Mouse (Mus musculus) heart, adult 18-20 months (tissue): ENCODE data around the gene Bpnt1. TPM values are rescaled to one million over a fixed set of nuclear protein-coding genes. Genes with fewer than 3 reads are reported as not detected.
A peak's percentile ranks its signal among the peaks of the same experiment; 100 is the strongest.
"Not testable (repeated sequence)": the region's sequence is repeated elsewhere in the genome, so short reads cannot be mapped to it uniquely, and the experiment has no call there.

ENCODE experiments used
- DNase-seq, 2 experiments: peaks; one replicate each; pipeline ENCODE4 v3.0.0; 2021 to 2022; ENCODE audit warnings: mixed read lengths in 1 of 2
- long read RNA-seq, 2 experiments: library from polyadenylated mRNA; stranded (forward); transcript quantifications; one replicate each; pipeline ENCODE4 v2.0.0; 2021
- total RNA-seq, 2 experiments: library from RNA; stranded (reverse); gene quantifications; 2 replicates each; pipeline ENCODE4 v1.2.3; 2021

Bpnt1 gene
- 10 to 100 TPM; 27.8 to 28.1 TPM for total RNA-seq
- long read RNA-seq, experiment 1, transcript Bpnt1-205 (10 exons, 1,226 nt): major isoform, 6 of 13 reads
- long read RNA-seq, experiment 1, partial matches to known transcripts: 1 of 13 reads
- long read RNA-seq, experiment 1, other reads (novel, unspliced or antisense): 3 of 13 reads
- long read RNA-seq, experiment 2, partial matches to known transcripts: 1 of 7 reads
- long read RNA-seq, experiment 2, other reads (novel, unspliced or antisense): 2 of 7 reads

DNA sequence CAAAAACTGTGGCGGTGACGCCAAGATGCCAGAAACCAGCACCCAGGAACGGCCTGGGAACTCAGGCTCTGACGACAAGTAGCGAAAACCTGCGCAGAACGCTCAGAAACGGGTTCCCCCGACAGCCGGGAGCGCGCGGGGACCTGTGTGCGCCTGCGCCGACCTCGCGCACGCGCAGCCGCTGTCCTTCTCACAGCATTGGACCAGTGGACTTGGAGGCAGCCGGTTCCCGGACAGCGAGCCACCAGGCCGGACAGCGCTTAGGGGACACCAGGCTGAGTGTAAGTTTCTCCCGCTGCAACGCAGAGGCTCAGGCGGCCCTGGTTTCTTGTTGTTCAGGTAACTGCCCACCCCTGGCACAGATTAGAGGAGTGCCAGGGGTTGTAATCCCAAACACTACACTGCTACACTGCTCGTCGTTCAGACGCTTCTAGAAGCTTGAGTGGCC, at the start of gene Bpnt1:
TSS of gene Bpnt1 (plus strand) at position 167 of the 448 bp plus-strand sequence.
- peak; percentile 89 to 95 for DNase-seq

DNA sequence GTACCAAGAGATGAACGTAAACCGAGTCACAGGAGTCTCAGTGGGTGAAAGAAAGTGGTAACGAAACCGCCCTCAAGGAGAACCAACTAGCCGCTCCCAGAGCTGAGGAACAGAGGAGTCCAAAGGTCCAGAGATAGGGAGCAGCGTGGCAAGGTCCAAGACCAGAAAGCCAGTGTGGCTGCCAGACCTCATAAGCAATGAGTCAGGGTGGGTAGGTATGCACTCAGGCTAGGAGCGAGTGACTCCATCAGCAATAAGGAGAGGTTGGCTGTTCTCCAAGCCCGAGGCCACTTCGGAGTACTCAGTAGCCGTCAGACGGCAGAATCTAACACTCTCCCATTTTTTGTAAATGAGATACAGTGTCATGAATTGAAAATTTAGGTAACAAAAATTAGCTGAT, 49.1 kb upstream of the Bpnt1 start:
- no peak for DNase-seq

DNA sequence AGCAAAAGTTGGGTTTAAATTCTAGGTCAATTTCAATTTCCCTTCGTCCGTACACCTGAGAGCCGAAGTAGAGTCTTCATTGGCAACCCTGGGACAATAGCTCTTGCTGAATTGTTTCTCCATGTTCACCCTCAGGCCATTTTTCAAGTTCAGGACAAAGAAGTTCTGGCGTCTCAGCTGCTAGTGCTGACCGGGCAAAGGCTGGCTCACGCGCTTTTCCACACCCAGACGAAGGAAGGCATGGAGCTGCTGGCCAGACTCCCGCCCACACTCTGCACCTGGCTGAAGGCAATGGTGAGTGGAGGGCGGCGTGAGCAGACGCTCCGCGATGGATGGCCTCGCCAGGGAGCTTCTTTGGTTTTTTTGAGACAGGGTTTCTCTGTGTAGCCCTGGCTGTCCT, 48.7 kb upstream of the Bpnt1 start:
- DNase-seq: no peak

DNA sequence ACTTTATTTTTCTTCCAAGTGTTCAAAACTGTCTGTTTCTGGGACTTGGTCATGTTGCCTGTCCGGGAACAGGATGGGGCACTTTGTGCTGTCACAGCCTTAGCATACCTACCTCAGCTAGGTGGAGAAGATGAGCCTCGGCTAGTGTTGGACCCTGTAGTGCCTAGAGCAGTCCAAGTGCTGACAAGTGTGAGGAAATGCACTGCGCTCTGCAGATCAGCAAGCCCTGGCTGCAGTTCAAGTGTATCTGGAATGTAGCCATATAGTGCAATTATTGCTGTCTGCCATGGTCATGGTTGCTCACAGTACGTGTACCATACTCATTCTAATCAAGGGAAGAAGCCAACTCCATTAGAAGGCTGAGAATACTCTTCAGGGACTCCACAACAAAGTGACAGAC, 47.2 kb upstream of the Bpnt1 start:
- peak; percentile 83 to 87 for DNase-seq

DNA sequence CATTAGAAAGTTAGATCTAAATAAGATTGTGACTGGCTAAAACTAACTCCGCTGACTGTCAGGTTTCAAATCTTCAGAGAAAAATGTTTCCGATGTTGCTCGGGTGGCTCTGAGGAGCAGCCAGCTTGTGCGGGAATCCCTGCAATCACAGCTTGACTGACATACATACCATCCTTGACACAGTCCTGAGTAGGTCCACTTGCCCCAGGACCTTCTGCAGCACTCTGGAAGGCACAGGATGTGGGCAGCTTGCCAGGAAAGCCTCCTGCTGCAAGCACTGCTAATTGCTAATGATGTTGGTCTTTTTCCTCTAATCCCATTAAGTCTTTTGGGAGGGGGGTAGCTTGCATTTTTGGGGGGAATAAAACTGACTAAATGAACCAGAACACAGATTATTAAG, 46.8 kb upstream of the Bpnt1 start:
- DNase-seq: peak; percentile 62 to 74

DNA sequence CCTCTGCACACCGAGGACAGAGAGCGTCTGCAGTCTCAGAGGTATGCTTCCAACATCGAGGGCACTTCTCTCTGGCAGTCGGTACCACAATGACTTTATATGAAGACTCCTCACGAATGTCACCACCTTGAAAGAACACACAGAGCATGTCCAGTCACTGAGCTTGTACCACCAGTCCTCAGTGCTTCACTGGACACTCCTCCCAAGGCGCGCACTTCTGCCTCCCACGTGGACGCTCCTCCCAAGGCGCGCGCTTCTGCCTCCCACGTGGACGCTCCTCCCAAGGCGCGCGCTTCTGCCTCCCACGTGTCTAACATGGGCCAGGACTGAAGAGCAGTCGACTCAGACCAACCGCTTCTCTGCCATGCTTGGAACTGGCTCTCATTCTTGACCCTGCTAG, 44.9 kb upstream of the Bpnt1 start:
- no peak for DNase-seq

DNA sequence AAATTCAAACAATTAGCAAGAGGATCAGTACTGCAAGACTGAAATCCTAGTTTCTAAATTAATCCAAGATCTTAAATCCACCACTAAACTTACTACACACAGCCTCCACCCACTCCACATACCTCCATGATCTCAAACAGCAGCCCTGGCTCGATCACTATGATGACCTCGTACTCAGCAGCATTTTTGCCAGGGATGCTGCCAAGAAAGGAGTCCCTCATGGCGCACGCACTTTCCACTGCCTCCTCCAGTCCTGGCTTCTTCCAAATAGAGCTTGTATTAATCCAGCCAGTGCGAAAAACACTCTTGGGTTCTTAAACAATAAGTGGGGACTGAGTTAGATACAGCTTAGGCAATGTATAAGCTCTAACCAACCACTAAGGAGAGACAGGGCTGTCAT, 42.7 kb upstream of the Bpnt1 start:
- peak; percentile 22 to 34 for DNase-seq

DNA sequence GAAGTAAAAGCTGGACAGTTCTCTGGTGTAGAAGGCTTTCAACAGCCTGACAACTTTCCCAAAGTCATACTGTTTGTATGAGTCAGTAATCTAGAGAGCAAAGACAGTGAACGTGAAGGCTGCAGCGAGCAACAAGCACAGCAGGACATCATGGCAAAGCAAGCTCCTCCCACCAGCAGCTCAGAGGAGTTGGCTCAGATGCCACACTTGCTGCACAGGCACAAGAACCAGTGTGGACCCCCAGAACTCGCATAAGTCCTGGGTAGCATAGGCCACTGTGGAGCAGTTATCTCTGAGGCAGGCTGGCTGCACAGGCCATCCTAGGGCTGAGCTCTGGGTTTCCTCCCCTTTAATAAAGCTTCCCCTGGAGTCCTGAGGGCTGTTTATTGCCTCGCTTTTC, 40.6 kb upstream of the Bpnt1 start:
- no peak for DNase-seq

DNA sequence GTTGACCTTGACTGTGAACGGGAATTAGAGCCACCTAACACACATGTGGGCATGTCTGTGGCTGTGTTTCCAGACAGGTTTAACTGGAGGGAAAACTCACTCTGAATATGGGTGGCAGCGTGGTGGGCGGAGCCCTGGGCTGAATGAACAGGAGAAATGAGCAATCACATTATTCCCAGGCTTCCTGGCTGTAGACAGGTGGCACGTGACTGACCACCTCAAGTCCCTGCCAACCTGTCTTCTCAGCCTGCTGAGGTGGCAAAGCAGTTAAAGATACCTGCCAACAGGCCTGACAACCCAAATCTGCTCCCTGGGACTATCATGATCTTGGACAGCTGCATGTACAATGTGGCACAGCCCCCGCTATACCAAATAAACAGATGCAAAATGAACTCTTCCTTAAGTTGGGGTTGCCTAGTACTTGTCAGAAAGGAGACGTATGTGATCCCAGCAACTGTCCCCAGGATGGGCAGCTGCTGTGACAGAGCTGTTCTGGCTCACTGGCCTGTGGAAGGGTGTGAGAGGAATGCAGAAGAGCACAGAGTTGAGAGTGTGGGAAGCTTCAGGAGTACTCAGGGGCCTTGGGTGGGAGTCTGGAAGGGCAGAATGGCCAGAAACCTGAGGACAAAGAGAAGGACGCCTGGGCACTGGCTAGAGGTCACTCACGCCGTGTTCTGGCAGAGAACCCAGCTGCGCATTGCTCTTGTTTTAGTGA, 39.1 kb upstream of the Bpnt1 start:
- no peak for DNase-seq

DNA sequence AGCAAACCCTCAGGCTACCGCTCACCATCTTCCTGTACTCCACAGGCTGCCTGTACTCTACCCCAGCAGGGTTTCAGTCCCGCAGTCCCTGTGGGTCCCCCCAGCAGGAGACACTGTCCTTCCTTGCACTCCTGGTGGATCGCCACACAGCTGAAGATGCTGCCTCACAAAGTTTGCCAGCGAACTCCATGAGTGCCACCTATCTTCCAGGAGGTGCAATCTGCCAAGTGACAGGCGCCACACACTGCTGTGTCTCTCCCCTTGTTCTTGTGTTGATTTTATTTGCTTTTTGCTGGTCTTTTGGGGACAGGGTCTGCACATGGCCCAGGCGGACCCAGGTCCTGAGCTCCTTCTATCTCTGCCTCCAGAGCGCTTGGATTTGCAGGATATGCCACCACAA, 35.1 kb upstream of the Bpnt1 start:
- DNase-seq: no peak

DNA sequence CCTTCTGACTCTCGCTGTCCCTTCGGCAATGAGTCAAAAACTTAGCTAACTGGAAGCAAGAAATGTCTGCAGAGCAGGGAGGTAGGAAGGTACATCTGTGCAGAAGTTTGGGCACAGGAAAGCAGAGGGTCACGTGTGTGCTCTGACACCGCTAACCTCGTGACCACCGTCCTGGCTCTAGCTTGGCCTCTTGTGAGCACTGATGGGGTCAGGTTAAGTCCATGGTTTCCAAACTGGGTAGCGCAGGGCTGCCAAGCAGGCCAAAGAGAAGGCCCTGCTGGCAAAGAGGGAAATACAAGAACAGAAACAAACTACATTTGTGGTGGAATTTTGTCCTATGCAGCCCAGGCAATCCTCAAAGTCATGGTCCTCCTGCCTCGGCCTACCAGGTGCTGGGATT, 33.5 kb upstream of the Bpnt1 start:
- DNase-seq: peak; percentile 25 to 61

DNA sequence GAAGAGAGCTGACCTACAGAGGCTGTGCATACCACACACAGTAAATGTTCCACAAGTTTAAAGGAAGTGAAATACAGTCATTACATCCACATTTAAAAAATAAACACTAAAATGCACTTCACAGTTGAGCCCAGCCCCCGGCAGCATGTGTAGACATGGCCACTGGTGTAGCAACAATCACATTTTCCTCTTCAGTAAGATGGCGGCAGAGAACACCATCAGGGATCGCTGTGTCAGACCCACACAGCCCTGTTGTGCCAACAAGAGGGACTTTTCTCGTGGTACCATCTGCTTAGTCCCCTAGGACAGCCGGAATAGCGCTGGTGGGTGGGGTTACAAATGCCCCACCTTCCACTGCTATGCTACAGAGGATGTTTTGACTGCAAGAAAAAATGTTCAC, 29.1 kb upstream of the Bpnt1 start:
- no peak for DNase-seq

DNA sequence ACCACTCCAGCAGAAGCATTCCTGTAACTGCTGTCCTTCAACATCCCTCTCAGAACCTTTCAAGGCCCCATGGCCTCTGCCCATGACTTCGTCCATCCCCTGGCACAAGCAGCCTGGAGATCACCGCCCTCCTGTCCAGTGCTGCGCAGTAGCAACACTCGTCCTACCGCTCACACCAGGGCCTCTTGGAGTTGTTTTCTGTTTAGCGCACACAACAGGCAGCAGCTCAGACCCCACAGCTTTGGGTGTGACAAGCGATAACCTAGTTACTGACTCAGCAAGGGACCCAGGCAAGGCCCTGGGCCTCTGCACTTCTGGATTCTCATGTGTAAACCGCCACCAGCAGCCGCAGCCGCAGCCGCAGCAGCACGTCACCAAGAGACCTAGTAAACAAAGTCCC, 25.1 kb upstream of the Bpnt1 start:
- DNase-seq: no peak

DNA sequence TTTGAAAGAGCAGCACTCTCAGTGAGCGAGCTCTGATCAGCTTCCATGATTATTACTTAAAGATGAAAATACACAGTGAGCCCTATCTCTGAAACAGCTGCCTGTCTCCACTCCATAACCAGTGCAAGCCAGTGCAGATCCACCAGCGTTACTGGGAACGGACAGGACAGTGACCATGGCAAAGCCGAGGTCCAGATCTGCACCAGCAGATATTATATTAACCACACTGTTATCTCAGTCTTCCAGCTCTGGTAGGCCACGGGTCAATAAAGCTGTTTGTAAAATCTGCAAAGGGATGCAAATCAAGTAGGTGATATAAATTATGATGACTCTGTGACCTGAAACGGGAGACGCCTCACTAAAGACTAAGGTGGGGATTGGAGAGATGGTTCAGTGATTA, 24.3 kb upstream of the Bpnt1 start:
- DNase-seq: no peak

DNA sequence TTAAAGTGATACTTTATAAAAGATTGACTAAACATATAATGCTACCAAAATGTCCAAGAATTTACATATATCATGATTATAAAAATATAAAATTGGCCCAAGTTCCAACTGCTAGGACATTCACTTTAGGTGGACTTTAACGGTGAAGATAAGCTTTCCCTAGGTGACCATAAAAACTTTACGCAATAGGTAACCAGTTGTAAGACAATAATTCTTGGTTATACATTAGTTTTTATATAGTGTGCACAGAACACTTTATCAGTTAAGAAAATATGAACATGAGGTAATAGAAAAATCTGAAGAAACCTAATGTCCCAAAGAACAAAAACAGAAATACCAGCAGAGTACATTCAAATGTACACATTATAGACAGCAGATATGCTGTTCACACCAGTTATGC, 23.6 kb upstream of the Bpnt1 start:
- no peak for DNase-seq

DNA sequence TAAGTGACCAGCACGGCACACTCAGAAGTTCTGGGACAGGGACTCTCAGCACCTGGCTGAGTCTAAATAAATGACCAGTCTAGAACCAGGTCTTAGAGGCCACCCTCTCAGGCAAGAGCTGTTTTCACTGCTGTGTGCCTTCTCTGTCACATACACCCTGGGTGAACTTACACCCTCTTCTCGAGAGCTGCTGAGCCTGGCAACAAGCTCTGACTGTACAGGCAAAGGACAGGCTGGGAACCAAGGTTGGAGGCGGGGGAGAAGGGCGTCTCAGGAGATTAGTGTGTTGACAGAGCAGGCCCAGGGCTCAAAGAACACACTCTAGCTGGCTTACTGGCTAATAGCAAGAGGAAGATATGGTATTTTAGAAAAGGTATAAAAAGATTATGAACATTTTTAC, 23.0 kb upstream of the Bpnt1 start:
- DNase-seq: peak; percentile 54 to 75

DNA sequence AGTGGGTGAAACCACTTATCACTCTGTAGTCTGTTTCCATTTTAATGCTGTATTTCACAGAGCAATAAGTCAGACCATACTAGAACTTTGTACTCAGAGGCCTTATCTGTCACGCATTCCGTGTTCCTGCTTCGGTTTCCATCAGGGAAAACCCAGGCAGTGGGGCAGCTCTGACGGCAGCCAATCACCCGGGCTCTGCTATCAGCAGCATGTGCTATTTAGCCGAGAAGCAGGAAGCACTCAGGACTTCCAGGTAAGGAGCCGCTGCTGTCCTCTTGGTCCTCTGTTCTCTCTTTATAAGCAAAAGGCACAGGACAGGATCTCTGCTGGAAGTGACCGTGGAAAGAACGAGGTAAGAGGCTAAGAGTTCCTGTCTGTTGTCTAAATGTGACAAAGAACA, 20.0 kb upstream of the Bpnt1 start:
- peak; percentile 30 to 42 for DNase-seq

DNA sequence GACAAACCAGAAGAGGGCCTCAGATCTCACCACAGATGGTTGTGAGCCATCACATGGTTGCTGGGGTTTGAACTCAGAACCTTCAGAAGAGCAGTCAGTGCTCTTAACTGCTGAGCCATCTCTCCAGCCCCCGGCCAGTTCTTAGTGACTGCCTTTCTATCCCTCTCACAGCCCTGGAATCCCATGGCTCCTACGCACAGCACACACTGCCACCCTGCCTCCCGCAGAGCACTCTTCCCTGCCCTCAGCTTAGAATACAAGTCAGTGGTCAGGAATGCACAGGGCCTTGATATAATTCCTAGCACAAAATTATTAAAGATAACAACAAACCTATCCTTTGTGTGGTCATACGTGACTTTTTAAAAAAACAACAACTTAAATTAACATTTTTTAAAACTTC, 17.4 kb upstream of the Bpnt1 start:
- DNase-seq: no peak

DNA sequence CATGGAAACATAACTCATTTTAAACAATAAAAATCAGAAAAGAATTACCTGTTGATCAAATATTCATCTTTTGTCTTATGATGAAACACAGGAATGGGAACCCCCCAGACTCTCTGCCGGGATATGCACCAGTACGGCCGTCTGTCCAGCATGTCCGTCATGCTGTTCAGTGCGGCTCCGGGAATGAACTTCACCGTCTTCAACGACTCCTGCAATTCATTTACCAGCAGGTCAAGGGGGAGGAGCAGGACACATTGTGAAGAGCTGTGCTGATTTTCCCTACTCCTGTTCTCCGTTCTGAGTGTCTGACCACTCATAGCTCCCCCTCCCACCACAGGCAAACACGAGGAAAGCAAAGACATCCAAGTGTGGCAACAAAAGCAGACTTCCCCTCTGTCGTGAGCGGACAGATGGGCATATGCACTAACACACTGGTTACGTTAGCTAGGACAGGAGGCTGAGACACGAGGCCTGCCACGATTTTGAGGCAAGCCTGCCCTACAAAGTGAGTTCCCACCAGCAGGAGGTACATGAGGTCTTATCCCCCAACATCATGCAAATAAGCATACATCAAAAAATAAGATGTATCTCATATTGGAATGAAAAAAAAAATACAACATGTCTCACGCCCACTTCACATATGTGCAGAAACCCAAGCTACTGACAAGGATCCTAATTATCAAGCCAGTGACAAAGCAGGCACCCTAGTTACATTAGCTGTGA, 15.9 kb upstream of the Bpnt1 start:
- no peak for DNase-seq

DNA sequence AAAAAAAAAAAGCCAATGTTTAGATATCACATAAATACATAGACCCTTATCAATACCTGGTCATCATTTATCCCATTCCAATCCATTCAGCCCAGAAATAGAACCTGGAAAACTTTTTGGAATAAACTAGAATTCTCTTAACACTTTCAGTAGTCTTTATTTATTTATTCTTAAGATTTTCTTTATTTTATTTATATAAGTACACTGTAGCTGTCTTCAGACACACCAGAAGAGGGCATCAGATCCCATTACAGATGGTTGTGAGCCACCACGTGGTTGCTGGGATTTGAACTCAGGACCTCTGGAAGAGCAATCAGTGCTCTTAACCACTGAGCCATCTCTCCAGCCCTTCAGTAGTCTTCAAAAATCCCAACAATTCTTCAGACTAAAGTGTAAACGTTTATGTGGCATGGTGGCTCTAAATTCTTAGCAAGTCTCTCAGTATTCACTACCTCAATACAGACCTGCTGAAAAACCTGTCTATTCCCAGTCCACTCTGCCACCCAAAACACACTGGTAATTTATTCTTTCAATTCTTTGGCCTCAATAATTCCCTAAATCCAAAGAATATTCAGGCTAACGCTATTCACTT, 4.1 kb upstream of the Bpnt1 start:
- not testable (repeated sequence) for DNase-seq

DNA sequence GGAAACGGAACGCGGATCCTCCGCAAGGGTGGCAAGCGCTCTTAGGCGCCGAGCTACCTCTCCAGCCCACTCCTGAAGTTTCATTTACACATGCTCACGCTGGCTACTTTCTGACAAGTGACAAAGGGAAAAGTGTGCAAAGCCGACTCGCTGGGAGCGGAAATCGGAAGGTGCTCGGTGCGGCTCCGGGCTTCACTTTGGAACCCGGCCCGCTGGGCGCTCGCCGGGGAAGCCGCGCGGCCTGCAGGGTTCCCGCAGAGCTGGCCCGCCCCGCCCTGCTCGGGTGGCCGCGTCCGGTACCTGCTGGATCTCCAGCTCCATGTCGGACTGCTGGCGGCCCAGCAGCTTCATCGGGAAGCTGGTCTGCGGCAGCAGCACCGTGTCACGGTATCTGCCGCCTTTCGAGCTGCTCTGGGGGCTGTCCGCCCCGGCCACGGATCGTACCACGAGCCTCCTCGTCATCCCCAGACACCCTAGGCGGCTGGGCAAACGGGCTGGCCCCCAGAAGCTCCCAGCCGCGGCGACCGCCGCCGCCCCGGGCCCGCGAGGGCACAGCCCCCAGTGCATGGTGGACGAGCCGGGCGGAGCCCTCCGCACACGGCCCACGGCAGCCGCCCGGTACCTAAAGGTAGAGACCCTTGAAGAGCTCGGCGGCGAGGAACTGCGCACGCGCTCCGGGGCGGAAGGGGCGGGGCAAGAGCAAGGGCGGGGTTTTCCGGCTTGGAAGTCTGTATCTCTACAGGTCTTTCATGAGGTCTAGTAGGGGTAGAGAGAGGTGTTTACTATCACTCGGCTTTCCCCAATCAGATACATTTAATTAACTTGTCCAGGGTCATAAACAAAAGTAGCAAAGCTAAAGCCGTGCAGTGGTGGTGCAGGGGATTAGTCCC, 3.0 kb upstream of the Bpnt1 start, which contains the start of gene Iars2:
TSS of gene Iars2 (minus strand) at position 676 of the 890 bp plus-strand sequence.
- DNase-seq: peak; percentile 92 to 98

DNA sequence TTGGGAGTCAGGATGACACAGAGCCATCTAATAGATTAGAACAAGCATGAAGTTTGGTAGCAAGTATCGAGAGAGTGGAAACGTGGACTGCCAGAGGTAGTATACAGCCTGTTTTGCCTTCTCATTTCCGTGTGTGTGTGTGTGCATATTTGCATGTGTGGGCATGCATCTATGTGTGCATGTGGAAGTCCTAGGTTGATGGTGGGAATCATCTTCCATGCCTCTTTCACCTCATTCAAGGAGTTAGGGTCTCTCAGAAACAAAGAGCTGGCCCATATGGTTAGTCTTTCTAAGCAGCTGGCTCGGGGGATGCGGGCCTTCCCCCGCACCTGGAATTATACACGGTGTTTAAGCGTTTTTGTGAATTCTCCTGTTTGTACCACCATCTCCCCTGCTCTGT, 2.1 kb upstream of the Bpnt1 start:
- DNase-seq: no peak
